Mouse (Mus musculus): ENCODE results near the gene Ctnnal1.
"Not testable (repeated sequence)": the region's sequence is repeated elsewhere in the genome, so short reads cannot be mapped to it uniquely, and the experiment has no call there.

The Ctnnal1 gene

DNA sequence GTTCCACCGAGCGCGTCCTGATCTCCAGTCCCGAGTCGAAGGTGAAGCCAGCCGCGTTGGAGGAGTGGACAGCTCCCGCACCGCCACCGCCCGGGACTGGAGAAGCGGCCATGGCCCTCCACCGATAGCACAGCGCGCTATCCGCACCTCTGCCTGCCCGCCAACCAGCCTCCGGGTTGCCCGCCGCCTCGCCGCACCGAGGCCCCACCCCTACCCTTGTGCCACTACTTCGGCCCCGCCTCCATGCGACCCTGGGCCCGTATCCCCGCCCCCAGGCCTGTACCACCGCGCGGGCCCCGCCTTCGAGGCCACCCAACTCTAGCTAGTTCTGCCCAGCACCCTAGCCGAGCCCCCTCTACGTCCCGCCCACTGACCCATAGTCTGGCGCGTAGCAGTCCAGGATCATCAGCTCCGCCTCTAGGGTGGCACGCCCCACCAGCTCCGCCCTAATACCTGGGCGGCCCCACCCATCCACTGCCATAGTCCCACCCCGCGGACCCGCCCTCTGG, at the start of gene Ctnnal1:
TSS of gene Ctnnal1 (minus strand) at position 186 of the 509 bp plus-strand sequence.
- DNase-seq (ENCODE audit: low spot score in 2 of 2): peak; percentile 61 to 79

DNA sequence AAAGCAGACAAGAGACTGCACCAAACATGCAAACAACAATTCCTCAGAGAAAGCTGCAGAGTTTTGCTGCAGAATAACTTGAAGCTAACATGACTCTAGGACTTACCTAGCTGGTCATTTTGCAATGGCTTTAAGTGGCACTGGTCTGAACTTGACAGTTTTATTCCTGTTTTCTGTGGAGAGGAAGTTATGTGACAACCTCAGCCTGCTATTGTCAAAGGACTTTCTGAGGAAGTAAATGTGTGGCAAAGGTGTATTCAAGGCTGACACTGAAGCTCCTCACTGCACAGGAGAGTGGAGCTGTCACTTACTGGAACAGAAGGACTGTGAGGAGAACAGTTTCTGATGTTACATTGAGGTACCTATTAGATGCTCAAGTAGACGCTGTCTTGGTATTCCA, 49.8 kb upstream of the Ctnnal1 start:
- DNase-seq (ENCODE audit: low spot score in 2 of 2): no peak

DNA sequence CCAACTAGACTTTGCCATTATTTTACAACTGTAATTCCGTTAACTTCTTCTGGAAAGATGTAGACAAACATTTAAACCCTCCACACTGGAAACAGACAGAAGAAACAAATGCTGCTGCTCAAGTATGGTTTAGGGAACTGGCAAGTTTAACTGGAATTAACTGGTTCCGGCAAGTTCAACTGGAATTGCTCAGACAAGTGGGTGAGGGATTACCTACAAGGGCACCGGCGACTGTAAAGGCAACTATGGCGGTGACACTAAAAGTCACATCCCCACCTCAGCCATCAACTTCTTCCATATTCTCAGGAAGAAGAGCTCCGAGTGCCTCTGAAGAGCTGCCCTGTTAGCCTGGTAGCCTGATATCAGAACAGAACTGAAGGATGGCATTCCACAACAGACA, 49.4 kb upstream of the Ctnnal1 start:
- no peak for DNase-seq (ENCODE audit: low spot score in 2 of 2)

DNA sequence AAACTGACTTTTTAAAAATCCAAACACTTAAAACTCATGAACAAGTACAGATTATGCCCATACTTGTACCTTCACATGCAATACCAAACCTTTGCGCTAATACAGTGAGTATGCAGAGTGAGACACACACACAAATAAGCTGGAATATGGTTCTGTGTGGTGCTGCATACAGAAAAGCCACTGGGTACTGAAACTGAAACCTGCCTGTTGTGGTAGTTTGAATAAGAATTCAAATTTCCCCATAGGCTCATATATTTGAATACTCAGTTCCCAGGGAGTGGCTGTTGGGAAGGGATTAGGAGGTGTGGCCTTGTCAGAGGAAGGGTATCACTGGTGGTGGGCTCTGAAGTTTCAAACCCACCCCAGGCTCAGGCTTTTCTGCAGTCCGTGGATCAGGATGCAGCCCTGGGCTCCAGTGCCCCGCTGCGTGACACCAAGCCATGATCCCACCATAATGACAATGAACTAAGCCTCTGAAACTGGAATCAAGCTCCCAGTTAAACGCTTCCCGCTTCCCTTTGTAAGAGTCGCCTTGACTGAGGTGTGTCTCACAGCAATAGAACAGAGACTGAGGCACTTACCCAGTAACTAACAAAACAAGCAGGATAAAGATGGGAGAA, 47.5 kb upstream of the Ctnnal1 start:
- DNase-seq (ENCODE audit: low spot score in 2 of 2): no peak

DNA sequence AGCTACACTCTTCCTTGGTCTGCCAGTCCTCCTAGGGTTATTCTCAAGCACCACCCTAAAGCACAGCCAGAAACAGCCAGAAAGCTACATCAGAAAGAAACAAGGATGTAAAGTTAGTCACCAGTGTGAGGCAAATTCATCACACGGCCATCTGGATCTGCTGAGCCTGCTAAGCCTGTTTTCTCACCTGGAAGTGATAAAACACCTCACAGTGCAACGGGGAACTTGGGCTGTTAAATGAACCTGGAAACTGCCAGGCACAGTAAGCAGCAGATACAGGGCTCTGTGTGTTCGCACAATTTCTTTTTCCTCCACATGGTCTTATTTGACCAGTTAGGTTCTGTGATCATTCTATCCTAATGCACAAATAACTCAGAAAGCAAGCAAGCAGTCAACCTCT, 44.6 kb upstream of the Ctnnal1 start:
- DNase-seq (ENCODE audit: low spot score in 2 of 2): no peak

DNA sequence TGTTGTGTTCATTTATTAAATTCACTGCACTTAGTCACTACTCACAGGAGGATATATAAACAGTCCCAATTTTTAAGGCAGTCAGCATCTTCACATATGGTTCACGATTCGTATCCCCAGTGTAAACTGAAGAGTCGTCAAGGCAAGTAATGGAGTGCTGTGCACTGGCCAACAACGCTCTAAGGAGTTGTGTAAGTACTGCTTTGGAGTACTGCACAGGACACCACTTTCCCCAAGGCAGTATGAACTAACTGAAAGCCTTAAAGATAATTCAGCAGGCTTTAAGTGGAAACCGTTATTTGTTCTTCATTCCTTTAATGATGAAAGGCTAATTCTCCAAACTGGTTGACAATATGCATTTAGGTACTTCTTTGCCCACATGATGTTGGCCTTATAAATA, 42.7 kb upstream of the Ctnnal1 start:
- DNase-seq (ENCODE audit: low spot score in 2 of 2): no peak

DNA sequence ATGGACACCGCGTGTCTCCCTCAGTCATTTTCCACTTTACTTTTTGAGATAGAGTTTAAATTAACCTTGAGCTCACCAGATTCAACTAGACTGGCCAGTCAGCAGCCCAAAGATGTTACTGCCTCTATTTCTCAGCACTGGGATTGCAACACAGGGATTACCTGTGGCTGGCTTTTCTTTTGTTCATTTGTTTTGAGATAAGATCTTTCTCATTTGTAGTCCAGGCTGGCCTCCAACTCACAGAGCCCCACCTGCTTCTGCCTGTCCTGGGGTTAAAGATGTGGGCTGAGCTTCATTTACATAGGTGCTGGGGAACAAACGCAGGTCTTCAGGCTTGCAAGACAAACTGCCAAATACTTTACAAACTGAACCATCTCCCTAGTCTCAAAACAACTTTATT, 41.9 kb upstream of the Ctnnal1 start:
- no peak for DNase-seq (ENCODE audit: low spot score in 2 of 2)

DNA sequence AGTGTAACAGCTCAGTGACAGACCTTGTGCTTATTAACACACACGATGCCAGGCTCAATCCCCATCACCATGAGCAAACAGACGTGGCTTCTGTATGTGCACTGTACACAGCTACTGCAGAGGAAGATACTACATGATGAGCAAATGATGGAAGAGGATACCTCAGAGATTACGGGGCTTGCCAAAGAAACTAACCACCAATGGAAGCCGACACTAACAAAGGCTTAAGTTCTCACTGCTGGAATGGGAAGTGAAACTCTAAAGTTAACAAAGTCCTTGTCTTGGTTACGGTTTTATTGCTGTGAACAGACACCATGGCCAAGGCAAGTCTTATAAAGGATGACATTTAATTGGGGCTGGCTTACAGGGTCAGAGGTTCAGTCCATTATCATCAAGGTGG, 40.5 kb upstream of the Ctnnal1 start:
- DNase-seq (ENCODE audit: low spot score in 2 of 2): no peak

DNA sequence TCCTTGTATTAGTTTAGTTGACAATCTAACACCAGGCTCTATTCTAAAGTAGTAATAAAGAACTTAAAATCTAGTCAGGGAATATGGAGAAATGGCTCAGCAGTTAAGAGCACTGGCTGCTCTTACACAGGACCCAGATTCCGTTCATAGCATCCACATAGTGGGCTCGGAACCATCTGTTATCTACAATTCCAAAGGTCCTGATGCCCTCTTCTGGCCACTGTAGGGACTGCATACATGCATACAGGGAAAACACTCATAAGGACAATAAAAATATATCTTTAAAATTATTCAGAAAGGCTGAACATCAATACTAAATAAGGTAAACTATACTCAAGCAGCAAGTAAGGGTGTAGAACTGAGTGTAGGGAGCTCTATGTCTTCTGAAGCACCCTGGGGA, 36.7 kb upstream of the Ctnnal1 start:
- peak in 1 of 2 experiments; percentile 39 for DNase-seq (ENCODE audit: low spot score in 2 of 2)

DNA sequence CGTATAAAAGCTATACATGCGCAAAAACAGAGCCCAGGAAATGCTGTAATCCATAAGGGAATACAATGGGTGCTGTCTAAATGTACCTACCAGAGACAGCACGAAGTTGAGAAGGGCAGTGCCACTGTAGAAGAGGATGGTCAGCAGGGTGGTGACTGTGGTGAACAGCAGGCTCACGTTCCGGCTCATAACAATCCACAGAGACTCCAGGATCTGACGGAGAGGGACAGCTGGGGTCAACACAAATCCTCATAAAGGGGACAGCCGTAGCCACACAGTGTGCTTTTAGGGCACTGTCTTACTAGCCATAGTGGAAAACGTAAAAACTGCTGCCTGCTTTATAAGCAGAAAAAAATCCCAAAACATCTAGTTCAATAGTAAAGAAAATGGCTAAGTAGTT, 34.2 kb upstream of the Ctnnal1 start:
- DNase-seq (ENCODE audit: low spot score in 2 of 2): no peak

DNA sequence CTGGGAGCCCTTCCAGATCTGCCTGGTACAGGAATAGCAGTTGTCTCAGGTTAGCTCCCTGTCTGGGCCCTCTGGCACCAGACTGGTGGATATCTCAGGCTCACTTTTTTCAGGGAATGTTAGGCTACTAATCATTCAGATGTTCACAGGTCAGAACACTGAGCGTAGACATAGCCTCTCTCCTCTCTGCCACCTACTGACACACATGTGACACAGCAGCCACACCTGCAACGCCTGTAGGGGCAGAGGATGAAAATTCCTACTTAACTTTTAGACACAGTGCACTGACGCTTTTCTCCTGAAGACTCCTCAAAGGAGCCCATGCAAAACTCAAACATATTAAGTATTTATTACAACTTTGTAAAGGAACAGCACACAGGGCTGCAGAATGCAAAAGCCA, 32.5 kb upstream of the Ctnnal1 start:
- DNase-seq (ENCODE audit: low spot score in 2 of 2): no peak

DNA sequence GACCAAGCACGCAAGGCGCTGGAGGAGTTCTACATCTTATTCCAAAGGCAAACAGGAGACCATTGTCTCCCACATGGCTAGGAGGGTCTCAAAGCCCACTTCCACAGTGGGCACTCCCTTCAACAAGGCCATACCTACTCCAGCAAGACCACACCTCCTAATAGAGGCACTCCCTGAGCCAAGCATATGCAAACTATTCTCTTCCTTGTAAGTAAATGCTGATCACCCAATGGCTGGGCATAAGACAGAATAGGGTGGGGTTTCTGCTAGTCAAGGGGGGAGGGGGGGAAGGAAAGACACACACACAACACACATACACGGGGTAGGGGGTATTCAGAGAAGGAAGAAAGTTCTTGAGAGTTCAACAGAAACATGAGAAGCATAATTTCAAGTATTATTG, 29.2 kb upstream of the Ctnnal1 start:
- DNase-seq (ENCODE audit: low spot score in 2 of 2): no peak

DNA sequence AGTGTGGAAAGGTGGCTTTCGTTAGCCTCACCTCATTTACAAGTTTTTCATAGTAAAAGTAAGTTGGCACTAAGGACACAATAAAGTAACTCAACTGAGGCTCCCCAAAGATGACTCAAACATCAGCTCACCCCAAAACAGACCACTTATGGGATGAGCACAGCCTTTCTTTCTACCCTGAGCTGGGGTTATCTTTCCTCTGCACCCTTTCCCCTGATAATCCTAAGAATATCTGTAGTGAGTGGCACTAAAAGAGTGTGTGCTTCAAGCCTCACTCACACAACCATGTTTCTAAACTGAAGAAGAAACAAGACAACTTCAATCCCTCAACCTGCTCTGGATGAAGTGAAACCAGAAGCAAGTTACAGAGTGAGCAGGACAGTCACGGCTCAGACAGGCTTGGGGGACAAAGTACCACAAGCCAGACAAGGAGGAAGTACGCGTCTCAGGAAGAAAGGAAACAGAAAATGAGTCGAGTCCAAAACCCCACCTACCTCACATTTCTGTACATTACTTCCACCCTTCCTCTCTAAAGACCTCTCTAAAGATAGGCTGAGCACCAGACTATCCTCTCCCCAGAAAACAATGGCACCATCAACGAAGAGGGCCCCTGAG, 27.6 kb upstream of the Ctnnal1 start:
- DNase-seq (ENCODE audit: low spot score in 2 of 2): no peak

DNA sequence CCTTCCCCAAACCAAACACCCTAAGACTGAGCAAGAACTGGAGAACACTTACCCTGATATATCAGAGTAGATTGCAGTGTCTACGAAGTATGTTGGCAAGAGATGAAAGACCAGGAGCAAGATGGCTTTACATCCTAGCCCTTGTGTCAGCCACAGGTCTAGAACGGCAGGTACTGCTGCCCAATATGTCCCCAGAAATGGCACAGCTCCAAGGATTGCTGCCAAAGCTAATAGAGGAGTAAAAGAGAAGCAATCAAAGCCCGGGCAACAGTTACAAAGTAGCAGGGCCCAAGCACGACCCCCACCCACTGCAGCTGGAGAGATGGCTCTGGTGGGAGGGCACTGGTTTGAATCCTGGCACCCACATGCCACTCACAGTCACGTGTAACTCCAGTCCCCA, 23.5 kb upstream of the Ctnnal1 start:
- no peak for DNase-seq (ENCODE audit: low spot score in 2 of 2)

DNA sequence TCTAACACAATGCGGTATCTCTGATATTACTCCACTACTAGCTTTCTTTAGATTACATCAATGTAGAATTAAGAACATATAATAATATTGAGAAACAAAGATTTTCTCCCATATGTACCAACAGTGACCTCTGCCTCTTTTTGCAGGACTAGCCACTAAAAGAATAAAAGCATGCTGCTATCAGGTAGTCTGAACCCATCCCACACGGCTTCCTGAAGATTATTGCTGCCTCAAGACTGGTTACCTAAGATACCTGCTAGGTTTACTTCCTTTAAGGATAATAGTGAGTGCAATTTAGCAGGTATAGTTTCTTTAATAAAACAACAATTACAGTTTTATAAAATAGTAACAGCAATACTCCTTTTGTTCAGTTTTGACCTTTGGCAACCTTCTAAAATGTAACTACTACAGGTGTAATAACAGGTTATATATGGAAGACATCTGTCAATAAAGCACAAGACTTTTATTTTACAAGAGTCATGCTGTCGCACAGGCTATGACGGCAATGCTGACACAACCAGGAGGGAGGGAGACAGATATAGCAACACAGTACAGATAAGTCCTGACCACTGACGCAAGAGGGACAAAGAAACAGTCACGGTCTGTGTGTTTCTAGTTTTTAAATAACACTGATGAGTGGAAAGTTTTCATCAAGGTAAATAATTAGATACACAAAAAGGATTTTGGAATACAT, 21.4 kb upstream of the Ctnnal1 start:
- DNase-seq (ENCODE audit: low spot score in 2 of 2): no peak

DNA sequence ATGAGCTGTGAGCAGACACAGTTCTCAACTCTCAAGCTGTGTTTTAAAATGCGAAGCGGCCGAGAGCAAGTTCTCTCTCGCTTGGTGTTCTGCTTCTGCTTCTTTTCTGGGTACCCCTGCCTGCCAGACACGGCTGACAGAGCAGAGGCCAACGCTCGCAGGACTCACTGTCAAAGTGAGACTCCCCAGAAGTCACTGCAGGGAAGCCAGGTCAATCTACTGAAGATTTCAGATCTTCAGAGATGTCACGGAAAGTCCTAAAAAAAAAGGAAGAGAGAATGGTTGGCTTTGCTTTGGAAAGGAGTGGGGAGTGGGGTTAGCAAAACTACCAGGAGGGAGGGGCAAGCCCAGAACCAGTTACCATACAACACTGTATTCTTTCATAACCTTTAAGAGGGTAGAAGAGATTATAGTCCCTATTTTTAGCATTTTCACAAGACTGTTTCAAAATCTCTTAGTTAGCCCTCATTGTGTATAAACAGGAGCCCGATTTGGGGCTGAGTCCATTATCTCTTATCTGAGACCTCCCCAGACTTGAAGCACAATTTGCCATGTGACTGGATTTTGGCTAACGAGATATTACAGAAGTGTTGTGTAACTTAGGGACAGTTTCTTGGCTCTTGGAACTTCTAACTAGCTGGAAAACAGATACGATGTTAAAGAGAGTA, 15.2 kb upstream of the Ctnnal1 start:
- DNase-seq (ENCODE audit: low spot score in 2 of 2): no peak

DNA sequence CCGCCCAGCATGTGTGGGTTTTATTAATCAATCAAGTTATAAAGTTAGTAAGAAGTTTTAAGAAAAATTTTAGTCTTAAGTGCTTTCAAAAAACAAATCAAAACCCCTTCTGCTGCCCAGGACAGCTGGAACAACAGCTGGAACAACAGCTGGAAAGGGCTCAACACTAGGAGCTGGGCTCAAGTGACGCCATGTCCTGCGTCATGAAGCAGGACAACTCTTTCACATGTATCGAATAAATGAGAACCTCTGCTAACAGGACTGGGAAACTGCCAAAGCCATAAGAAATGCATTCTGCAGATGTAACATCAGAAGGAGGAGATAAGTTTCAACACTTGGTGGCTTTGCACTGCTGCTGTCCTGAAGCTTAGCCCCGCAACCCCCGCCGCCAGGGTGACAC, 14.0 kb upstream of the Ctnnal1 start:
- no peak for DNase-seq (ENCODE audit: low spot score in 2 of 2)

DNA sequence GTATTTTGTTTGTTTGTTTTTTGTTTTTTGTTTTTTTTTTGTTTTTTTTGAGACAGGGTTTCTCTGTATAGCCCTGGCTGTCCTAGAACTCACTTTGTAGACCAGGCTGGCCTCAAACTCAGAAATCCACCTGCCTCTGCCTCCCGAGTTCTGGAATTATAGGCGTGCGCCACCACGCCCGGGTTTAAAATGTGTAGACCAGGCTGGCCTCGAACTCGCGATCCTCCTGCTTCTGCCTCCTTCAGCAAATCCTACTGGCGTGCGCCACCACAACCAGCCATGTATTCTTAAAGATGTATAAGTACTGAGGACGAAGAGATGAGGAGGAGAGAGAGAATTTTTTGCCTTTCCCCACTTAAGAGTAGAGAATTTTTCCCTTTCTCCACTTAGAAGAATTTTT, 5.6 kb upstream of the Ctnnal1 start:
- DNase-seq (ENCODE audit: low spot score in 2 of 2): not testable (repeated sequence)

DNA sequence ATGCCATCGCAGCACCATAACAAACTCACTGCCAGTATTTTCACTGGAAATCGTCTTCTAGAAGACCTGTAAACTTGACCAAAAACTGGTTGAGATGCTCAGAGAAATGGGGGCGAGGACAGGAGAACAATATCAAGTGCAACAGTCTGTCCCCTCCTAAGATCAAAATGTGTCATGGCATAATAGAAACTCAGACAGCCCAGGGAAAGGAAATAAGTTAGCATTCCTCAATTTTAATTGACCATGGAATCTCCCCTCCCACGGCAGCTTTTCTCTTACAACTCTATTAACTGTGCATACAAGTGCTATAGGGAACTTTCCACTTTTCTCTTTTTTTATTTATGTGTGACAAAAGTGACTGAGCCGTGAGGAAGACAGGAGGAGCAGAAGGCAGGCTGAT, 2.8 kb upstream of the Ctnnal1 start:
- no peak for DNase-seq (ENCODE audit: low spot score in 2 of 2)

DNA sequence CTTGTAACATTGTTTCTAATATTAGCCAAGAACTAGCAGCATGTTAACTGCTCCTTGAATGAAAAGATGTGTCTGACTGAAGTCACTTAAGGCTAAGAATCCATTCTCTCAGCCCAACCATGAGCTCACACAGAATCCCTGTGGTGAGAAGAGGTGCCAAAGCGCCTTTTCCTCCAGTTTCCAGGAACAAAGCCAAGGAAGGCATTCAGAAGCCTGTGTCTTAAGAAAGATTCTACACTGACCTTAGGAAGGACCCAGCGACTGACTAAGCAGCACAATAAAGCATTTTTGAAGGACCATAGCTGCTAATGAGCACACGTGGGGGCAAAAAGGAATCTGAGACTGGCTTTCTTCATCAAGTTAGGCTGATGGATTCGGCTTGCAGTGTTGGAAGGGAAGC, 983 bp upstream of the Ctnnal1 start:
- no peak for DNase-seq (ENCODE audit: low spot score in 2 of 2)

DNA sequence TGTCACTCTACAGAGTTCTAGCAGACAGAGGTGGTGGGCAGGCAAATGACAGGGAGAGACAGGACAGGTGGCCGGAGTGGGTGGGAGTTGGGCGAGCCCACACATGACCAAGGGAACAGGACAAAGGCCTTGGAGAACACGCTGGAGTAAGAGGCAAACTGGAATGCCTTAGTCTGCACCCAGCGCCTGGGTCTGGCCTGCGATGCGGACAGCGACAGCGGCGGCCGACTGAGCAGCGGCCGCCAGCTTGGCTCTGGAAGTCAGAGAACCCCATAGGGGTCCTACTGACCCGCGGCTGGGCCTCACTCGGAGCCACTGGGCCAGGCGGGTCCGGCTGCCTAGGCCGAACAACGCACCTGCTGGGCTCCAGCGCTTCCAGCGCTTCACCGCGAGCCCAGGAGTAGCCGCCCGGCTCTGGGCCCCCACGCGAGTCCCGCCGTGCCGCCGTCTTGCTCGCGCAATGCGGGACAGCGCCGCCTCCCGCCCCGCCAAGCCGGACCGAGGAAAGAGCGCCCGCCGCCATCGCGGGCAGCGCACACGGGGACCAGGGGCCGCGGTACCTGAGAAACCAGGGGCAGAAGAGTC, 479 bp downstream of the Ctnnal1 start:
- peak in 1 of 2 experiments; percentile 26 for DNase-seq (ENCODE audit: low spot score in 2 of 2)

DNA sequence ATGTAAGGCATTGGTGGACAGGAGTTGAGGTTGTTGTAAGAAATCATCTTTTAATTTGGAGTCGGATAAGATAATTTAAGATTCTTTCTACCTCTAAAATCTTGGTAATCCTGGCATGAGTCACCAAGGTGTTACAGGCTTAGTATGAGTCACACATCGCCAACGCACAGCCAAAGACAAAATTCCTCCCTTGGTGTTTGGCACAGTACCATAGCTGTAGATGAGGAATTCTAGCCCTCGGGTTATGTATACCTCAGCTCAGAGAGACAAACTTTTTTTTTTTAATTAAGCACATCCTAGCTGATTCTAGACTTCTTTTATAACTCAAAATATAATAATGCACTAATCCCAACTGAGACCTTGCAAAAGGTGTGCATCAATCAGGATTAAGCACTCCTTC, 972 bp downstream of the Ctnnal1 start:
- DNase-seq (ENCODE audit: low spot score in 2 of 2): no peak

All from spleen, postnatal 10 days (tissue).